Mouse (Mus musculus) limb, embryonic 10.5 days (tissue): ENCODE data around the gene Osbpl2. TPM values are rescaled to one million over a fixed set of nuclear protein-coding genes. Genes with fewer than 3 reads are reported as not detected.
"Not testable (repeated sequence)": the region's sequence is repeated elsewhere in the genome, so short reads cannot be mapped to it uniquely, and the experiment has no call there.

Experiments used
- DNase-seq: peaks from one replicate; pipeline ENCODE4 v3.0.0-alpha.2; 2017; ENCODE audit warnings: low spot score
- H3K27ac ChIP-seq: fragments of 300-500 bp; sonication (generic); 2 replicates; pipeline ENCODE4 v1.5.1; 2016; ENCODE audit warnings: mild to moderate bottlenecking
- H3K27me3 ChIP-seq: fragments of 300-500 bp; sonication (generic); 2 replicates; pipeline ENCODE4 v1.6.1; 2016; ENCODE audit warnings: low read depth, mild to moderate bottlenecking; ENCODE audit not compliant: poor library complexity, severe bottlenecking
- H3K36me3 ChIP-seq: fragments of 300-500 bp; sonication (generic); 2 replicates; pipeline ENCODE4 v1.6.1; 2016; ENCODE audit warnings: mild to moderate bottlenecking, moderate library complexity
- H3K4me1 ChIP-seq: fragments of 300-500 bp; sonication (generic); 2 replicates; pipeline ENCODE4 v1.6.1; 2016
- H3K4me3 ChIP-seq: fragments of 300-500 bp; sonication (generic); 2 replicates; pipeline ENCODE4 v1.5.1; 2016; ENCODE audit warnings: mild to moderate bottlenecking, moderate library complexity
- H3K9me3 ChIP-seq: fragments of 300-500 bp; sonication (generic); replicated peaks from 2 replicates; pipeline ENCODE4 v1.6.1; 2016; ENCODE audit warnings: mild to moderate bottlenecking
- WGBS: fragments of 180-500 bp; shearing (Covaris S2); methylation state at CpG from one replicate; pipeline ENCODE4 v1.1.7; 2016; 5-methylcytosine and 5-hydroxymethylcytosine counted together
- polyA plus RNA-seq: library from polyadenylated mRNA; unstranded; fragments of >200 nt; fragmentation: Nextera tagmentation; extraction: Ambion mirVana; gene quantifications from 2 replicates; pipeline ENCODE4 v1.2.1, GENCODE M21; 2016

Gene Osbpl2
- polyA plus RNA-seq, 1 experiment from 2014 or later = 25.6 TPM

DNA sequence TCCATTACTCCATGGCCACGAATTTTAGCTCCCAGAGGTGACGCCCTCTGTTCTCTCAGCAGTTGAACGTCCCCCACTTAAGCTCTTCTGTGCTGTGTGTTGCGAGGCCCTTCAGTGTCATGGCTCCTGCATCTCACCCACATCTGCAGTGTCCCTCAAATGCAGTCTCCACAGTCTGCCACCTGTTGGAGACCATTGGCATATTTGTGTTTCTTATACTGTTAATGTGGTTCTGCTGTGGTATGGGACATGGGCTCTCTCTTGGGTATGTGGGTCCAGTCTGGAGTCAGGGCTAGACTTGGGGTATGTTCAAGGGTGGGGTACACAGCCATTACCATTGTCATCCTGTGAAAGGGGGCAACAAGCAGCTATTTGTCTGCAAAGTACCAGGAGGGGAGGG lies 54.1 kb downstream of the Osbpl2 start:
- Histone ChIP-seq H3K27me3 (no peaks in the 10 kb centered on the region), H3K36me3 (peaks cover 55% of the 10 kb centered on the region), H3K9me3 (no peaks in the 10 kb centered on the region), H3K4me3 (peak overlapping the region; percentile 97), H3K27ac (no peak overlapping the region), H3K4me1 (peaks cover 23% of the 10 kb centered on the region)
- DNase-seq = no peak
- WGBS = 85% methylated on average over 4 of the region's 4 CpGs

DNA sequence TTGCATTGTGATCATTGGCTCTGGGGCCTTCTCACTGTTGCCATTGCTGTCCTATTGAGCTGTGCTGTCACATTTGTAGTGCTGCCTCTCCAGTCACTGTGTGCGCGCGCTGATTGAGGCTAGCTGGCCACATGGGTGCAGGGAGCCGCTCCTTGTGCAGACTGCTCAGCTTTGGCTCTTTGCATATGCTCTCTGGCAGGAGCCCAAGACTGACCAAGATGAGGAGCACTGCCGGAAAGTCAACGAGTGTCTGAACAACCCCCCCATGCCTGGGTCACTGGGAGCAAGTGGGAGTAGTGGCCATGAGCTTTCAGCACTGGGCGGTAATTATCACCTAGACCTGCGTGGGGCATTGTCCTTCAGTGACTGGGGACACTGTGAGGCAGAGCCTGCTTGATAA lies 54.6 kb downstream of the Osbpl2 start:
- Histone ChIP-seq H3K4me1 (peaks cover 23% of the 10 kb centered on the region), H3K4me3 (0 out of 2 replicates have a peak overlapping the region, but pooled peaks have one; percentile 97), H3K36me3 (peaks cover 60% of the 10 kb centered on the region)
- H3K9me3 ChIP-seq, H3K27ac ChIP-seq, H3K27me3 ChIP-seq, DNase-seq: not testable (repeated sequence)
- WGBS = 93% methylated on average over 8 of the region's 8 CpGs

DNA sequence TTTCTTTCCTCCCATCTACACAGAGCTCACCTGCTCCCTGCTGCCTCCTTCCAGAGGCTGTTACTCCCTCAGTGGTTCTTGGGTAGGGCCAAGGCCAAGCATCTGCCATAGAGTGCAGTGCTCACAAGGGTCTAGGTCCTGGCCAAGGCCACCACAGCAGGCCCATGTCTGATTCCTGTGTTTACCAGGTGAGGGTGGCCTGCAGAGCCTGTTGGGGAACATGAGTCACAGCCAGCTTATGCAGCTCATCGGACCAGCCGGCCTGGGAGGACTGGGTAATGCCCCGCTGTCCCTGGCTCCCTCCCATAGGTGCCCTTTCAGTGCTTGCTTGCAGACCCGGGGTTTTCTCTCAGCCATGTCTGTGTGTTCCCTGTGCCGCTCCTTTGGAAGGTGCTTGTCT lies 55.0 kb downstream of the Osbpl2 start:
- Histone ChIP-seq H3K9me3 (no peaks in the 10 kb centered on the region), H3K4me1 (peaks cover 23% of the 10 kb centered on the region), H3K4me3 (no peak overlapping the region), H3K27me3 (no peaks in the 10 kb centered on the region), H3K27ac (no peak overlapping the region), H3K36me3 (peaks cover 64% of the 10 kb centered on the region)
- no peak for DNase-seq
- WGBS = 95% methylated on average over 5 of the region's 5 CpGs

DNA sequence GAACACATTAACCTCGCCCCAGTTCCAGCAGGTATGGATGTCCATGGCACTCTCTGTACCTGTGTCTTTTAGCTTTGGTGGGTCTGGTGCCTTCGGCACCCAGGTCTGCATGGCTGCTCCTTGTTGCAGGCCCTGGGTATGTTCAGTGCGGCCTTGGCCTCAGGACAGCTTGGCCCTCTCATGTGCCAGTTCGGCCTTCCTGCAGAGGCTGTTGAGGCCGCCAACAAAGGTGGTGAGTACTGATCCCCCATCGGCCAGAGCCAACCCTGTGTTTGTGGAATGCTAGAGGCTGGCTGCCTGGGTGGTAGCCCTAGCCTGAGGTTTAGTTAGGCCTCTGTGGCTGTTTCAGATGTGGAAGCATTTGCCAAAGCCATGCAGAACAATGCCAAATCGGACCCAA lies 56.6 kb downstream of the Osbpl2 start:
- no peak for DNase-seq
- H3K27me3 ChIP-seq = no peaks in the 10 kb centered on the region
- peaks cover 81% of the 10 kb centered on the region for H3K36me3 ChIP-seq
- no peaks in the 10 kb centered on the region for H3K9me3 ChIP-seq
- H3K27ac ChIP-seq = no peak overlapping the region
- peaks cover 21% of the 10 kb centered on the region for H3K4me1 ChIP-seq
- no peak overlapping the region for H3K4me3 ChIP-seq
- WGBS = 89% methylated on average over 7 of the region's 7 CpGs

DNA sequence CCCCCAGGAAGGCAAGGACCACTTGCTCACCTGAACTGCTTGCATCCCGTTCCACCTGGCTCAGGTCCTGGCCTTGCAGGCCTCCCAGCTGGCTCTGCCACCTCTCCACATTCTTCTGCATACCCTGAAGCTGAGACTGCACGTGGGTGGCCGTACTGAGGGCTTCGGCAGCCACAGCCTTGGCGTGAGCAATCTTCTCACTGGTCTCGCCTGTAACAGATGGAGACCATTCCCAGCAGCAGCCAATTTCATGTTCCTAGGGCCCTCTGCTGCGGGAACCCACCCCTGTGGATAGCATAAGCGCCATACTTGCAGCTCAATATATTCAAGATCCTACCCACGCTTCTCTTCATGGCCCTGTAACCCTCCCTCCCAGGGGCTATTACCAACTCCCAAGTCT lies 62.4 kb downstream of the Osbpl2 start:
- H3K27ac ChIP-seq = no peak overlapping the region
- no peak overlapping the region for H3K4me3 ChIP-seq
- peaks cover 11% of the 10 kb centered on the region for H3K4me1 ChIP-seq
- no peaks in the 10 kb centered on the region for H3K9me3 ChIP-seq
- WGBS = 90% methylated on average over 9 of the region's 9 CpGs
- no peaks in the 10 kb centered on the region for H3K27me3 ChIP-seq
- DNase-seq = no peak
- H3K36me3 ChIP-seq = peaks cover 57% of the 10 kb centered on the region

DNA sequence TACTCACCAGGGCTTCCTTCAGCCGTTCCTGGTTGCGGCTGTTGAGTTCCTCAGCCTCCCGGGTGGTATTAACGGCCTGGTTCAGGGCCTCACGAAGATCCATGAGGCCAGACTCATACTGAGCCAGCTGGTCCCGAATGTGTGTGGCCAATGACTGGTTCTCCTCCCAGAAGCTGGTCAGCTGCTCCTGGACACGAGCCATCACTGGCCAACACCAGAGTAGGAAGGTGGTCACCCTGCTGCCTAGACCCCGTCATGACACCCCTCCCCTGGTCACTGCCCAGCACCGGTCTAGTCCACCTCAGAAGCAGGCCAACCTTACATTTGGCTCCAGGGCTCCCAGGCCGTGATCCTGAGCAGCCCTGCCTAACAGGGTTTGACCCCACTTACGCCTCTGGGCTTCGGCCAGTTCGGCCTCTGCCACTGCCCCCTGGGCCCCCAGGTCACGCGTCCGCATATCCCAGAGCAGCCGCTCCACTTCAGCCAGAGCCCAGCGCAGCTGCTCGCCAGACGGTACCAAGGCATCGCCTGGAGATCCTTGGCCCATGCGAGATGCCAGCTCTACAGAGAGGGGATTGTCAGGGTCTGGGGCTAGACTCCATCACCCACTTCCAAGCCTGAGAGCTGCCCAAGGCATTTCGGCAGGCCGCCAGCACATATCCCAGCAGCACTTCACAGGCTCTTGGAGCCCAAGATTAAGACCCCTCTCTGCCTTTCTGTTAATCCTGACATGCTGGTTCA lies 65.1 kb downstream of the Osbpl2 start:
- 87% methylated on average over 24 of the region's 24 CpGs for WGBS

DNA sequence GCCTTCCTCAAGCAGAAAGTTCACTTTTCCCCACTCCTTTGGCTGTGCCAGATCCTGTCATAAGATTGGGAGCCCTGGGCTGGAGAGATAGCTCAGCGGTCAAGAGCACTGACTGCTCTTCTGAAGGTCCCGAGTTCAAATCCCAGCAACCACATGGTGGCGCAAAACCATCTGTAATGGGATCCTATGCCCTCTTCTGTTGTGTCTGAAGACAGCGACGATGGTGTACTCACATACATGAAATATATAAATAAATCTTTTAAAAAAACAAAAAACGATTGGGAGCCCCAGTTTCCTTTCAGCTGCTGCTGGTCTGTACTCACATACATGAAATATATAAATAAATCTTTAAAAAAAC lies 65.6 kb downstream of the Osbpl2 start:
- DNase-seq = no peak
- no peaks in the 10 kb centered on the region for H3K27me3 ChIP-seq
- peaks cover 36% of the 10 kb centered on the region for H3K36me3 ChIP-seq
- H3K4me3 ChIP-seq = no peak overlapping the region
- H3K9me3 ChIP-seq = no peaks in the 10 kb centered on the region
- no peak overlapping the region for H3K27ac ChIP-seq
- H3K4me1 ChIP-seq = peaks cover 12% of the 10 kb centered on the region
- 92% methylated on average over 6 of the region's 6 CpGs for WGBS

More for the DNA sequence above, 65.1 kb downstream of the Osbpl2 start:
- H3K4me1 ChIP-seq = peaks cover 12% of the 10 kb centered on the region
- H3K27ac ChIP-seq = no peak overlapping the region
- H3K4me3 ChIP-seq = no peak overlapping the region
- H3K27me3 ChIP-seq = no peaks in the 10 kb centered on the region
- peaks cover 40% of the 10 kb centered on the region for H3K36me3 ChIP-seq
- DNase-seq = no peak
- no peaks in the 10 kb centered on the region for H3K9me3 ChIP-seq

DNA sequence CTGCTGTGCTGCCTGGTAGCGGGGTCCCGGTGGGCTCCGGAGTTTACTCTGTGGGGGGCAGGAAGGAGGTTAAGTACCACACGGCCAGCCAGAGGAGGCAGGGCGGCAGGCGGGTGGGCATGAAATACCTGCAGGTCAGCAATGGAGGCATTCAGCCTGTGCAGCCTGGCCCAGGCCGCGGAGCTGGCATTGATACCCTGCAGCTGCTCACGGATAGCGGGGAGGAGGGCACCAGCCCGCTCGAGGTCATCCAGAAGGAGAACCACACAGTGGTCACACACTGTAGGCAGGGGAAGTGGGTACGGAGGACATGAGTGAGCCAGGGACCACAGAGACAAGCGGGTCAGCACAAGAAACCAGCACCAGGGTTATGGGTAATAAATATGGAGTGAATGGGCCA lies 66.6 kb downstream of the Osbpl2 start:
- Histone ChIP-seq H3K36me3 (peaks cover 33% of the 10 kb centered on the region), H3K9me3 (no peaks in the 10 kb centered on the region), H3K4me1 (peaks cover 12% of the 10 kb centered on the region), H3K4me3 (no peak overlapping the region), H3K27me3 (no peaks in the 10 kb centered on the region), H3K27ac (0 out of 2 replicates have a peak overlapping the region, but pooled peaks have one; percentile 19)
- 95% methylated on average over 14 of the region's 14 CpGs for WGBS
- DNase-seq = no peak

DNA sequence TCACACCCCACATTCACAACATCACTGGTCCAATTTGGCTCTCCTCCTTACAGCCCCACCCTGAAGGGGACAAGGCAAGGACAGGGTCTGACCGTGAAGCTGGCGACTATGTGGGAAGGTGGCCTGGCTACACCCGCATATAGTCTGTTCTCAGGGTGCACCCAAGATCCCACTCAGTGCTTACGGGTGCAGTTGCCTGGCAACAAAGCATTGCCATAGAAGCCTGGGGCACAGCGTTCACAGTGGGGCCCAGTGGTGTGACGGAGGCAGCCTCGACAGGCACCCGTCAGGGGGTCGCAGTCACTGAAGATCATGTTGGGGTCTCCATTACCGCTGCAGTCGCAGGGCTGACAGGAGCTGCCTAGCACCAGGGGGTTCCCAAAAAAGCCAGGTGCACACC lies 68.3 kb downstream of the Osbpl2 start:
- H3K4me1 ChIP-seq = peaks cover 20% of the 10 kb centered on the region
- no peak for DNase-seq
- H3K36me3 ChIP-seq = peaks cover 29% of the 10 kb centered on the region
- H3K27me3 ChIP-seq = no peaks in the 10 kb centered on the region
- no peak overlapping the region for H3K4me3 ChIP-seq
- H3K9me3 ChIP-seq = no peaks in the 10 kb centered on the region
- H3K27ac ChIP-seq = no peak overlapping the region
- WGBS = 93% methylated on average over 11 of the region's 11 CpGs

DNA sequence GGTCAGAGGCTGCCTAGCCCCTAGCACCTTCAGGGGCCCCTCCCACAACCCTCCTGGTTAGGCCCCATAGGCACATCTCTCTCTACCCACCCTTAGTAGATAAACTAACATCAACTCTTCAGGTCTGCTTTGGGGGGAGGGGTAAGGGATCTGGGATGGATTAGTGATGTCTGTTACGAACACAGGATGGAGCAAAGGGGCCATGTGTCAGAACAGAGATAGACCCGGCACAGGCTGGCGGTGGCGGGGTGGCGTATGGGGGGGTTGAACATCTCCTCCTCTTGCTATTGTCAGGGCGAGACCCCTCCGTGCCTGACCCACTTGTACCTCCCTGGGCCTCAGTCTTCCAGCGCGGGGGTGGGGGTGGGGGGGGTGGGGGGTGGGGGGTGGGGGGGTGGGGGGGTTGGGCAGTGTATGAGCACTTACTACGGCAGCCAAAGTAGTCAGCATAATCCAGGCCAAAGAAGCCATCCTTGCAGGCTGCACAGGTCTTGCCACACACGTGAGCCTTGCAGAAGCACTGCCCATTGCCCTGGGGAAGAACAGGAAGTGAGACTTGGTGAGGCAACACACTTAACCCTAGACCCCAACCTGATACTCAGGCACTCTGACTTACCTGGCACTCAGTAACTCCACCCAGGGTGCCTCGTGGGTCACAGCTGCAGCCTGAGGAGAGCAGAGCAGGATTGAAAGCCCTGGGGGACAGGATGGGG lies 77.7 kb downstream of the Osbpl2 start:
- no peak for DNase-seq
- H3K36me3 ChIP-seq = peaks cover 20% of the 10 kb centered on the region
- H3K9me3 ChIP-seq = no peaks in the 10 kb centered on the region
- peaks cover 9% of the 10 kb centered on the region for H3K4me1 ChIP-seq
- WGBS = 76% methylated on average over 10 of the region's 12 CpGs
- no peaks in the 10 kb centered on the region for H3K27me3 ChIP-seq
- H3K4me3 ChIP-seq = no peak overlapping the region
- no peak overlapping the region for H3K27ac ChIP-seq

DNA sequence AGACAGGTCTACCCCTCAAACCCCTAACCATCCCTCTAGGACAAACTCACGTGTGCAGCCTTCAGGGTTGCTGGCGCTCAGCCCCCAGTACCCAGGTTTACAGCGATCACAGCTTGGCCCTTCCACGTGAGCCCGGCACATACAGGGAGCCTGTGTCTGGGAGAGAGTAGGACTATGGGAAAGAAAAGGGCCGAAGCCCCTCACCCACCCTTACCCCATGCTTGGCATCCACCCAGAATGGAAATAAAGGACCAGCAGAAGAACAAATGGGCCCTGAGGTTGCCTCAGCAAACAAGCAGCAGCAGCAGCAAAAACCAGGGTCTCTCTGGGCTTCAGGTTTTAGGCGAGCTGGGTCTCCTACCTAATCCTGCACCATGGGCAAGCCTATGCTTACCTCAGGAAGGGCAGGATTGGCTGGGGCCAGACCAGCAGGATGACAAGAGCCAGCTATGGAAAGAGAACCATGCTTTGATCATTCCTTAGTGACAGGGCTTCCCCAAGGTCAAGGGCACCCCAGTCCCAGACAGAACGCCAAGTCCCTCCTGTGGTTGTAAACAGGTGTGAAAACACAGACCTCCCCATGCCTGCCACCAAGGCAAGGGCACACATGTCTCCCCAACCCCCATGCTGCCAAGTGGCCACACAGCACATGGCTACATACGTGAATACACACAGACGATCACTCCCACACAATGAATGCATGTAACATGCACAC lies 78.4 kb downstream of the Osbpl2 start:
- H3K4me3 ChIP-seq = no peak overlapping the region
- H3K27me3 ChIP-seq = no peaks in the 10 kb centered on the region
- H3K9me3 ChIP-seq = no peaks in the 10 kb centered on the region
- H3K27ac ChIP-seq = no peak overlapping the region
- 92% methylated on average over 10 of the region's 10 CpGs for WGBS
- peaks cover 5% of the 10 kb centered on the region; the same call in 1 of the 2 replicates for H3K4me1 ChIP-seq
- H3K36me3 ChIP-seq = peaks cover 19% of the 10 kb centered on the region
- no peak for DNase-seq

DNA sequence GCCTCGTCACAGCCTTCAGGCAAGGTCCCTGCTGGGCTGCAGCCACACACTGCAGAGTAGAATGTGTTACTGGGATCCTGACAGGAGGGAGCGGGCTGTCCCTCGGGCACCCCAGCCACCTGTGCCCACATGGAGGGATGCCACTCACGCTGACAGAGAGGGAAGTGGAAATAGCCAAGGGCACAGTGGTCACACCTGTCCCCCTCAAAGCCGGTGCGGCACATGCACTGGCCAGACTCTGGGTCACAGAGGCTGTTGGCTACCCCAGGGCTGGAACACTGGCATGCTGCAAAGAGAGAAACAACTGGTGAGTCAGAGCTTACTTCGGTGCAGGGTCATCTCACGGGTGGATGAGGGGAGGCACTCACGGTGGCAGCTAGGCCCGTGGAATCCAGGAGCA lies 79.7 kb downstream of the Osbpl2 start:
- no peak overlapping the region for H3K27ac ChIP-seq
- WGBS = 92% methylated on average over 10 of the region's 10 CpGs
- no peak overlapping the region for H3K4me3 ChIP-seq

DNA sequence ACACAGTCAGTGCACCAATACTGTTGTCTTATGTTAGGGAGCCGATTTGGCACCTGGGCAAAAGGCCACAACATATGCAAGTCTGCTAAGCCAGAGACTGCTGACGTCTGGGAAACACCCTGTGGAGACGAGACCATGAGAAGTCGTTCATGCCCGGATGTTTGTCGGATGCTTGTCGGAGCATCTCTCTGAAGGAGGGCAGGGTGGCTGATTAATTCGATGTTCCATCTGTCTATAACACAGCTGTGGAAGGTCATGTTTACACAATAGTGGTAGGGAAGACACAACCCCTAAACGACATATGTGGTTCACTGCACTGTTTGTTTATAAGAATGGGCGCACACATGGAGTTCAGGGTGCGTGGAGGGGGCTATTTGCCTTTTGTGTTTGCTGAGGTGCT lies 81.6 kb downstream of the Osbpl2 start:
- Histone ChIP-seq H3K4me1 (peaks cover 14% of the 10 kb centered on the region), H3K36me3 (peaks cover 8% of the 10 kb centered on the region; the same call in 1 of the 2 replicates), H3K9me3 (no peaks in the 10 kb centered on the region), H3K27me3 (no peaks in the 10 kb centered on the region), H3K27ac (no peak overlapping the region), H3K4me3 (no peak overlapping the region)
- no peak for DNase-seq
- WGBS = 87% methylated on average over 11 of the region's 11 CpGs

More for the DNA sequence above, 79.7 kb downstream of the Osbpl2 start:
- no peak for DNase-seq
- Histone ChIP-seq H3K36me3 (peaks cover 16% of the 10 kb centered on the region), H3K9me3 (no peaks in the 10 kb centered on the region), H3K4me1 (peaks cover 5% of the 10 kb centered on the region; the same call in 1 of the 2 replicates), H3K27me3 (no peaks in the 10 kb centered on the region)
